Mouse (Mus musculus) limb, embryonic 13.5 days (tissue): ENCODE results near the gene Car12. TPM values are rescaled to one million over a fixed set of nuclear protein-coding genes. Genes with fewer than 3 reads are reported as not detected.
A peak's percentile ranks its signal among the peaks of the same experiment; 100 is the strongest.

ENCODE experiments used
- ATAC-seq: fragments of 200-750 bp; cut with Nextera tagmentation; 2 replicates; pipeline ENCODE4 v1.8.0; 2017; ENCODE audit warnings: low read depth, moderate number of reproducible peaks, moderate TSS enrichment; ENCODE audit not compliant: low FRiP score
- H3K27ac ChIP-seq: fragments of 300-500 bp; sonication (generic); 2 replicates; pipeline ENCODE4 v1.5.1; 2015; ENCODE audit warnings: inconsistent platforms, mild to moderate bottlenecking, moderate library complexity
- H3K27me3 ChIP-seq: fragments of 300-500 bp; sonication (generic); 2 replicates; pipeline ENCODE4 v1.6.1; 2015; ENCODE audit warnings: mild to moderate bottlenecking, inconsistent platforms
- H3K36me3 ChIP-seq: fragments of 300-500 bp; sonication (generic); 2 replicates; pipeline ENCODE4 v1.6.1; 2015; ENCODE audit warnings: inconsistent platforms, mild to moderate bottlenecking, moderate library complexity
- H3K4me1 ChIP-seq: fragments of 300-500 bp; sonication (generic); 2 replicates; pipeline ENCODE4 v1.6.1; 2015; ENCODE audit warnings: inconsistent platforms
- H3K4me2 ChIP-seq: fragments of 300-500 bp; sonication (generic); replicated peaks from 2 replicates; pipeline ENCODE4 v1.6.1; 2015; ENCODE audit warnings: inconsistent platforms, mild to moderate bottlenecking, moderate library complexity
- H3K4me3 ChIP-seq: fragments of 300-500 bp; sonication (generic); 2 replicates; pipeline ENCODE4 v1.5.1; 2015; ENCODE audit warnings: moderate library complexity, mild to moderate bottlenecking, inconsistent platforms
- H3K9ac ChIP-seq: fragments of 300-500 bp; sonication (generic); 2 replicates; pipeline ENCODE4 v1.6.1; 2015; ENCODE audit warnings: mild to moderate bottlenecking, inconsistent platforms
- H3K9me3 ChIP-seq: fragments of 300-500 bp; sonication (generic); 2 replicates; pipeline ENCODE4 v1.6.1; 2016; ENCODE audit warnings: inconsistent platforms
- WGBS: fragments of 180-500 bp; shearing (Covaris S2); methylation state at CpG from one replicate; pipeline ENCODE4 v1.1.7; 2015; 5-methylcytosine and 5-hydroxymethylcytosine counted together
- polyA plus RNA-seq: library from polyadenylated mRNA; unstranded; fragments of >200 nt; fragmentation: Nextera tagmentation; extraction: Ambion mirVana; gene quantifications from 2 replicates; pipeline ENCODE4 v1.2.1, GENCODE M21; 2015

Gene Car12
- 17.6 and 21.9 TPM in 2 replicates for polyA plus RNA-seq

GRCm38 (mm10) chr9:66713135-66714021 is at the start of gene Car12:
TSS of gene Car12 (plus strand) at chr9:66713686.
- no peaks in the 10 kb centered on the region for H3K36me3 ChIP-seq
- ATAC-seq = peak; percentile 72; the same call in 1 of the 2 replicates
- no peak within 1 kb of the TSS for H3K27ac ChIP-seq

GRCm38 (mm10) chr9:66663764-66664163 is 49.7 kb upstream of the Car12 start:
- Histone ChIP-seq H3K4me3 (no peak overlapping the region), H3K36me3 (no peaks in the 10 kb centered on the region), H3K9me3 (no peaks in the 10 kb centered on the region), H3K9ac (no peak overlapping the region), H3K4me2 (no peak overlapping the region), H3K27ac (no peak overlapping the region), H3K27me3 (no peaks in the 10 kb centered on the region), H3K4me1 (peaks cover 39% of the 10 kb centered on the region)
- 78% methylated on average over 3 of the region's 3 CpGs for WGBS
- ATAC-seq = no peak

More at GRCm38 (mm10) chr9:66713135-66714021, at the start of gene Car12:
- Histone ChIP-seq H3K4me1 (peaks cover 56% of the 10 kb centered on the region), H3K27me3 (0 out of 2 replicates have a peak, but pooled peaks cover 7% of the 10 kb centered on the region), H3K9me3 (no peaks in the 10 kb centered on the region), H3K4me2 (peak within 1 kb of the TSS; percentile 75), H3K4me3 (peak within 1 kb of the TSS; percentile 50), H3K9ac (peak within 1 kb of the TSS; percentile 66)
- 14% methylated on average over 29 of the region's 29 CpGs for WGBS

- no peak overlapping the region for H3K4me3 ChIP-seq
- H3K9me3 ChIP-seq = no peaks in the 10 kb centered on the region
- H3K4me2 ChIP-seq = no peak overlapping the region
- no peaks in the 10 kb centered on the region for H3K27me3 ChIP-seq
- no peak overlapping the region for H3K27ac ChIP-seq
- WGBS = 85% methylated on average over 7 of the region's 7 CpGs
- H3K9ac ChIP-seq = no peak overlapping the region
- H3K4me1 ChIP-seq = peaks cover 41% of the 10 kb centered on the region
- ATAC-seq = no peak
- no peaks in the 10 kb centered on the region for H3K36me3 ChIP-seq
Observed at GRCm38 (mm10) chr9:66664561-66664960, 48.9 kb upstream of the Car12 start.

GRCm38 (mm10) chr9:66666153-66666552 is 47.3 kb upstream of the Car12 start:
- 75% methylated on average over 3 of the region's 3 CpGs for WGBS
- no peak for ATAC-seq

GRCm38 (mm10) chr9:66667046-66667445 is 46.4 kb upstream of the Car12 start:
- no peak overlapping the region for H3K4me2 ChIP-seq
- WGBS = 45% methylated on average over 6 of the region's 6 CpGs
- ATAC-seq = peak; percentile 64; the same call in 1 of the 2 replicates
- H3K27me3 ChIP-seq = no peaks in the 10 kb centered on the region
- no peaks in the 10 kb centered on the region for H3K36me3 ChIP-seq
- no peak overlapping the region for H3K4me3 ChIP-seq
- peaks cover 34% of the 10 kb centered on the region for H3K4me1 ChIP-seq
- H3K9me3 ChIP-seq = no peaks in the 10 kb centered on the region
- no peak overlapping the region for H3K9ac ChIP-seq
- H3K27ac ChIP-seq = no peak overlapping the region

More at GRCm38 (mm10) chr9:66666153-66666552, 47.3 kb upstream of the Car12 start:
- Histone ChIP-seq H3K27me3 (no peaks in the 10 kb centered on the region), H3K4me2 (no peak overlapping the region), H3K36me3 (no peaks in the 10 kb centered on the region), H3K27ac (no peak overlapping the region), H3K9ac (no peak overlapping the region), H3K9me3 (no peaks in the 10 kb centered on the region), H3K4me3 (no peak overlapping the region), H3K4me1 (peaks cover 43% of the 10 kb centered on the region)

GRCm38 (mm10) chr9:66667868-66668267 is 45.6 kb upstream of the Car12 start:
- ATAC-seq = no peak
- Histone ChIP-seq H3K4me2 (no peak overlapping the region), H3K36me3 (no peaks in the 10 kb centered on the region)

GRCm38 (mm10) chr9:66669561-66670078 is 43.9 kb upstream of the Car12 start:
- peaks cover 25% of the 10 kb centered on the region for H3K4me1 ChIP-seq
- WGBS = 58% methylated on average over 7 of the region's 7 CpGs
- no peak overlapping the region for H3K4me3 ChIP-seq
- no peaks in the 10 kb centered on the region for H3K36me3 ChIP-seq
- no peak overlapping the region for H3K4me2 ChIP-seq
- no peaks in the 10 kb centered on the region for H3K27me3 ChIP-seq
- no peaks in the 10 kb centered on the region for H3K9me3 ChIP-seq
- H3K9ac ChIP-seq = no peak overlapping the region
- H3K27ac ChIP-seq = no peak overlapping the region
- ATAC-seq = no peak

More at GRCm38 (mm10) chr9:66667868-66668267, 45.6 kb upstream of the Car12 start:
- Histone ChIP-seq H3K27ac (no peak overlapping the region), H3K4me1 (peaks cover 27% of the 10 kb centered on the region), H3K9ac (no peak overlapping the region), H3K4me3 (no peak overlapping the region), H3K27me3 (no peaks in the 10 kb centered on the region), H3K9me3 (no peaks in the 10 kb centered on the region)
- WGBS = 85% methylated on average over 4 of the region's 4 CpGs

GRCm38 (mm10) chr9:66673771-66674170 is 39.7 kb upstream of the Car12 start:
- WGBS = 70% methylated on average over 2 of the region's 2 CpGs
- no peaks in the 10 kb centered on the region for H3K36me3 ChIP-seq
- H3K9me3 ChIP-seq = no peaks in the 10 kb centered on the region; the same call in 1 of the 2 replicates
- no peak for ATAC-seq
- H3K4me1 ChIP-seq = peaks cover 8% of the 10 kb centered on the region; the same call in 1 of the 2 replicates
- no peak overlapping the region for H3K27ac ChIP-seq
- no peak overlapping the region for H3K4me2 ChIP-seq
- no peaks in the 10 kb centered on the region for H3K27me3 ChIP-seq
- no peak overlapping the region for H3K4me3 ChIP-seq
- no peak overlapping the region for H3K9ac ChIP-seq

- Histone ChIP-seq H3K9ac (no peak overlapping the region), H3K4me3 (no peak overlapping the region), H3K36me3 (no peaks in the 10 kb centered on the region), H3K4me1 (peaks cover 5% of the 10 kb centered on the region; the same call in 1 of the 2 replicates), H3K4me2 (no peak overlapping the region), H3K27ac (no peak overlapping the region), H3K9me3 (no peaks in the 10 kb centered on the region; the same call in 1 of the 2 replicates), H3K27me3 (no peaks in the 10 kb centered on the region)
- ATAC-seq = no peak
- 74% methylated on average over 1 of the region's 1 CpGs for WGBS
Observed at GRCm38 (mm10) chr9:66675566-66675965, 37.9 kb upstream of the Car12 start.

- Histone ChIP-seq H3K27me3 (no peaks in the 10 kb centered on the region), H3K4me1 (no peaks in the 10 kb centered on the region), H3K36me3 (no peaks in the 10 kb centered on the region), H3K4me2 (no peak overlapping the region), H3K27ac (no peak overlapping the region), H3K9ac (no peak overlapping the region), H3K4me3 (no peak overlapping the region), H3K9me3 (no peaks in the 10 kb centered on the region; the same call in 1 of the 2 replicates)
- ATAC-seq = no peak
- 69% methylated on average over 6 of the region's 6 CpGs for WGBS
Observed at GRCm38 (mm10) chr9:66680102-66680501, 33.4 kb upstream of the Car12 start.

GRCm38 (mm10) chr9:66682822-66683221 is 30.7 kb upstream of the Car12 start:
- peaks cover 6% of the 10 kb centered on the region; the same call in 1 of the 2 replicates for H3K4me1 ChIP-seq
- H3K27me3 ChIP-seq = no peaks in the 10 kb centered on the region
- H3K9ac ChIP-seq = no peak overlapping the region
- WGBS = 80% methylated on average over 3 of the region's 3 CpGs
- H3K36me3 ChIP-seq = no peaks in the 10 kb centered on the region
- no peak overlapping the region for H3K4me3 ChIP-seq
- H3K4me2 ChIP-seq = no peak overlapping the region
- H3K27ac ChIP-seq = no peak overlapping the region
- no peak for ATAC-seq
- no peaks in the 10 kb centered on the region; the same call in 1 of the 2 replicates for H3K9me3 ChIP-seq

GRCm38 (mm10) chr9:66685730-66686129 is 27.8 kb upstream of the Car12 start:
- no peak overlapping the region for H3K27ac ChIP-seq
- H3K9me3 ChIP-seq = no peaks in the 10 kb centered on the region
- WGBS = 62% methylated on average over 6 of the region's 6 CpGs
- peaks cover 11% of the 10 kb centered on the region for H3K4me1 ChIP-seq
- no peak overlapping the region for H3K9ac ChIP-seq
- H3K4me3 ChIP-seq = no peak overlapping the region
- no peak overlapping the region for H3K4me2 ChIP-seq
- no peaks in the 10 kb centered on the region for H3K27me3 ChIP-seq
- H3K36me3 ChIP-seq = no peaks in the 10 kb centered on the region
- ATAC-seq = no peak
